Mouse (Mus musculus) lung, adult 2 months (tissue): Measurements from ENCODE around the gene Dlg4.

Experiments
- CTCF ChIP-seq: fragments of 200-500 bp; IDR thresholded peaks from 2 replicates; pipeline ENCODE4 v1.5.1; 2011; ENCODE audit warnings: mild to moderate bottlenecking, low read length, control low read depth; ENCODE audit not compliant: insufficient read depth
- POLR2A ChIP-seq: fragments of 200-500 bp; IDR thresholded peaks from 2 replicates; pipeline ENCODE4 v1.6.1; 2011; ENCODE audit warnings: low read depth, mild to moderate bottlenecking, control low read depth, low read length, borderline replicate concordance; ENCODE audit errors: extremely low read depth

GRCm38 (mm10) chr11:70010033-70010432 is 6.7 kb upstream of the Dlg4 start:
- TF ChIP-seq POLR2A (no peak), CTCF (no peak)
